Mouse (Mus musculus): ENCODE results near the gene Fam92b.

The Fam92b gene

DNA sequence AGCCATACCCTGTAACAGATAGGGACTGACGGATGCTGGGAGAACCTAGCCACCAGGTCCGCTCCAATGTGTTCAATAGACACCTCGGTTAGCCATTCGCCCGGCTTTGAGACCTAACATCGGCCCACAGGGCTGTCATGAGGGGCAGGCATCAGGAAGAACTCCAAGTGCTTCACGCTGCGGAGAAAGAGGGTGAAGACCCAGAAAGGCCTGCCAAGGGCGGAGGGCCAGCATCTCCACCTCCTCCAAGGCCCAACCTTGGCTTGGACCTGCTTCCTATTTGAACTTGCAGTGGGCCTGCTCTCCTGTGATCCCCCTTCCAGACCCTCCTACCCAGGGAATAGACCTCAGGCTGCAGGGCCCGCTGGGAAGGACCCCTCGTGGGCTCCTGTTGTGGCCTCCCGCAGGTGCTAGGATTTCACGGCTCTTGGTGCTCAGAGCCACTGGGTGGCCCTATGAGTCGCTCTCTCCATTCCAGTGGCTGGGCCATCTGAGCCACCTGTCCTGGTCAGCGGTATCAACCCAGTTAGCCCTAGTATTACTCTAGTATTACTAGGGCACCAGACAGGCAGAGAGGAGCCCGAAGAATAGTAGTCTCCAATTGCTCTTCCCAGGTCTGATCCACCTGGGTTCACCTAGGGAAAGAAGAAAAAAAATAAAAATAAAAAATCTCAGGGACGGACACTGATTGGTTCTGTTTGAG is 13.0 kb upstream of the Fam92b start:
- no peak for DNase-seq (ENCODE audit: low spot score in 2 of 2)

DNA sequence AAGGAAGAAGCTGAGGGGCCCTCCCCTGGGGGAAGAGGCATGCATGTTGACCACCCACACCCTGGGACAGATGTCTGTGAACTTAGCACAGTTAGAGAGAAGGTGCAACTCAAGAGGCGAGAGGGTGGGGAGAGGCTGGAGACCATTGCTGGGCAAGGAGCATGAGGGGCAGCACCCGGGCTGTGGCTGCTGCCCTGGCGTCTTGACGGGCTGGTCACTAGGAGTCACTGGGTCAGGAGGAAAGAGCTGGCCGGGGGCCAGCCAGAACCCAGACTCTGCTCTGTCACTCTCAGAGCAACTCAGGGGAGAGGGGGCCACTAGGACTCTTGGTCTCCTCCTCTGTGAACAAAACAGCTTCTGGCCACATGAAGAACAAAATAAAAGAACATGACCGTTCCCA is 12.2 kb upstream of the Fam92b start:
- no peak for DNase-seq (ENCODE audit: low spot score in 2 of 2)

- no peak for DNase-seq (ENCODE audit: low spot score in 2 of 2)
Measured at GRCm38 (mm10) chr8:120188510-120188909, 11.2 kb upstream of the Fam92b start.

DNA sequence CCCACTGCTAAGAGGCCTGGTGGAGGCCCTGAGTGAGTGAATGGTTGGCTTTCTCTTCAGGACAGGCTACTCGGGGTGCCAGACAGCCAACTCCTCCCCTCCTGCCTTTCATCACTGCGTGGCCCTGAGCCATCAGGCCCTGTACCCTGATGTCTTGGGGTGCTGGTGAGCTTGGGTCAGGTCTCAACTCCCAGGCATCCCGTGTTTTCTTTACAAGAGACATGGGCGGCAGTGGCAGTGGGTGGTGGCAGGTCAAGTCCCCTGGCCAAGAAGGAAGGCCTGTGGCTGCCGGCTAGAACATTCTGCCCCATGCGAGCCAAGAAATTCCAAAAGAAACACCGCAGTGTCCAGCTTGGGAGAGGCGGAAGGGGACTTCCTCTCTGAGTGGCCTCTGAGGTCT is 9.2 kb upstream of the Fam92b start:
- no peak for DNase-seq (ENCODE audit: low spot score in 2 of 2)

DNA sequence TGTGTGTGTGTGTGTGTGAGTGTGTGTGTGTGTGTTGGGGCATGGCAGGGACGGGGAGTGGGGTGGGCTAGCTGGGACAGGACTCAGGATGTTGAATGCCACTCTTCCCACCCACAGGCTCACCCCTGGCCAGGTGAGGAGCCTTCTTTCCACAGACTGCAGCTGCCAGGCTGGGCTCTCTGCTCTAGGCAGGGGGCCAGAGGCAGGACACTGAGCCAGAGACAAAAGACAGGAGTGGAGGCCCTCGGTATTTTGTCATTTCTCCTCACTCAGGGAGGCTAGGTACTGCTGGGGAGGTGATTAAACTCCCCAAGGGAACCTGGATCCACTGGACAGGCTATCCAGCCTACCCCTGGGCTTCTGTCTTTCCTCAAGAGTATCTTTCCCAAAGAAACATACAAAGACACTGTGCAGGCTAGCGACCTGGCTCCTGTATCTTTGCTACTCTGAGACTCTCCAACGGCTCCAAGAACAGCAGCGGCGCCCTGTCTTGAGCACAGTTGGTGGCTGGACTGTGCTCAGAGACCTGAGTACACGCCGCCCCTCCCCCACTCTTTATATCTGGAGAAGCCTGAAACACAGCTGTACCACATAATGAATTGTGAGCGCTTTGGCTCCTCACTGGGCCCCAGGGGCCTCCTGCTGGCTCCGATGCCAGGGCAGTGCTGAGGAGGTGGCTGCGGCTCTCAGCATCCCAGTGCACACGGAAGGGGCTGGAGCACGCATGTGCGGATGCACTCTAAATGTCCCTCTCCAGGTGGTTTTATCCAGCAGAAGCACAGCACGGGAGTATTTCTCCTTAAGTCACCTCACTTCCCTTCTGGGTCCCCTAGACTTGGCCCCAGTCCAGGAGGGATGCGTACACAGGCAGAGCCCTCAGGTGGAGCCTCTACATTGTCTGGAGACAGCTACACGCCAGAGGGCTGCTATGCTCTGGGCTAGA is 7.9 kb upstream of the Fam92b start:
- no peak for DNase-seq (ENCODE audit: low spot score in 2 of 2)

DNA sequence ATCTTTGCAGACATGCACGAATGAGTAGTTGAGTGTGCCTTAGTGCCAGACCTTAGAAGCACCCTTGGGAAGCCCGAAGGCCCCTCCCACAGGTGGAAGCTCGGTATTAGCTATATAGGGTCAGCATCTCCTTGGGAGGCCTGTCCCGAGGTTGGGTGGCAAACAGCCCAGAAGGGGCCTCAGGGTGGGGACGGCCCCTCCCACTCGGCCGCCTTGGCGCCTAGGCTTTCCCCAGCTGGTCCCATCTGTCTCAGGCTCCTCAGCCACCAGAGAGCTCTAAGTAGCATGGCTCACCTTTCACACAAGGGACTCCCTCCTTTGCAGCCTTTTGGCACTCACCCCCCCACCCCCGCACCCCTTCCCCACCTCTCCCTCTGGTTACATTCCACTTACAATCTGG is 7.1 kb upstream of the Fam92b start:
- DNase-seq (ENCODE audit: low spot score in 2 of 2): no peak

DNA sequence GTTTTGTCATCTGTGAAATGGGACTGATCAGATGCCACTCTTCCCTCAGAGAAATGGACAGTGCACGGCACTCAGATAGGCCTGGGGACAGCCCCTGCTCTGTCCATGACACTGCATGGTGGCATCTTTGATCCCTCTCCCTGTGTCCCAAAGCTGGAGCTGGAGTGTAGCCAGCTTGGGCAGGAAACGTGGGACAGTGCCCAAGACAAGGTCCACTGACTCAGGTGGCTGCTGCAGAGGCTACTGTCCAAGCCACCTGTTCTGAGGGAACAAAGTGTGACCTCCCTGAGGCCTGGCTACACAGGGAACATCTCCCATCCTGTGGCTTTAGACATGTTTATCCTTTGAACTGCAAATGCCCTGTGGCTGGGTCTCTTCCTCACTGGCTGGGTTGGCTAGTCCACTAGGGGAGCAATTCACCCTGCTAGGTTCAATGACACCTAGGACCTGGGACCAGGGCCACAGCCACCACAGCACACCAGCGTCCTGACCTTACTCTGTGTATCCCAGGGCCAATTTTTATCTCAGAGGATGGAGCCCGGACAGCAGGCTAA is 4.7 kb upstream of the Fam92b start:
- DNase-seq (ENCODE audit: low spot score in 2 of 2): no peak

DNA sequence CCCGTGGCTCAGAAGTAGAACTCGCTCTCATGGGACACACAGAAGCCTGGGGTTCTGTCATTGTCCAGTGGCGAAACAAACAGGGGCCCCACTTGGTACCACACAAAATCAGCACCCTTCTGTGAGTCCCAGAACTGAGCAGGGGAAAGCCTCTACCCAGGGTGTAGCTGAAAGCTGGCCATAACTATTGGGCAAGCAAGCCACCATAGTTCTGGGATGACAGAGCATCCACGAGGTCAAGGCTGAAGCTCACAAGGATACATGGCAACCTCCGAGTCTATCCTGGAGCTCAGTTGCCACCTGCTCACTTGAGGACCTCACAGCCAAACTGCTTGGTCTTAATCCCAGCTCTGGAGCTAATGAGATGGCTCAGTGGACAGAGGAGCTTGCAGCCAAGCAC is 4.0 kb upstream of the Fam92b start:
- no peak for DNase-seq (ENCODE audit: low spot score in 2 of 2)

DNA sequence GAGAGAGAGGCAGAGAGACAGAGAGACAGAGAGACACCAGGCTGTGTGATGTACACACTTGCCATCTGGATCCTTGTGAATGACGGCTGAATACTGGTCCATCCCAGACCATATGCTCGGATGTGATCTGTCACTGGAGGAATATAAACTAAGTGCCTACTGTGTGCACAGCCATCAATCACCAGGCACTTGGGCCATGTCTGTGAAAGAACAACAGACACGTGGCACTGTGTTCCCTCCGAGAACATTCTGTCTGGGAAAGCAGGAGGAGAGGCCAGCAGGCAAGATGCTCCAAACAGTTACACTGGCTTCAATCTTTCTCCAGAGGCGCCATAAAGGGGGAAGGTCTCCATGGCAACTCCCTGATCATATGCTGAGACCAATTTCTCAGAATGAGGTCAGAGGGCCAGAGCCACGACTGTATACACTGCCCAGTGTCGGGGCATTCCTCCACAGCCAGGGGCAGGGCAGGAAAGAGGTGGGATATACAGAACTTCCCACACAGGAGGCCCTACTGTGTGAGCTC is 3.2 kb upstream of the Fam92b start:
- no peak for DNase-seq (ENCODE audit: low spot score in 2 of 2)

GRCm38 (mm10) chr8:120179027-120179431 is 1.8 kb upstream of the Fam92b start:
- DNase-seq (ENCODE audit: low spot score in 2 of 2): peak; percentile 70 to 81

DNA sequence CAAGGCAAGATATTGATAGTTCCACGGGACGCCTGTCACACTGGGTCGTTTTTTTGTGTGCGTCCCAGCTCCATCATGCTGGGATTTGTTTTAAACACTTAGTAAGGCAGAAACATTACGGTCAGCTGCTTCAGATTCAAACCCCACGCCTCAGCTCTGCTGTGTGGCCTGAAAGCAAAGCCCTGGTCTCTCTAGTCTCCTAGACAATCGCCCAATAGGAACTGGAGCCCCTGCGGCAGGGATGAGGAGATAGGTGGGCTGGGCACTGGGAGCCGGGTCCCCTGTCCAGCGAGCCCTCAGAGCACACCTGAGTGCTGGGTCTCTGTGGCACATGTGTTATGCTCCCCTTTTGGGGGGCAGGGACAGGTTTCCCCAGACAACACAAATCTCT is 853 bp upstream of the Fam92b start:
- DNase-seq (ENCODE audit: low spot score in 2 of 2): no peak

DNA sequence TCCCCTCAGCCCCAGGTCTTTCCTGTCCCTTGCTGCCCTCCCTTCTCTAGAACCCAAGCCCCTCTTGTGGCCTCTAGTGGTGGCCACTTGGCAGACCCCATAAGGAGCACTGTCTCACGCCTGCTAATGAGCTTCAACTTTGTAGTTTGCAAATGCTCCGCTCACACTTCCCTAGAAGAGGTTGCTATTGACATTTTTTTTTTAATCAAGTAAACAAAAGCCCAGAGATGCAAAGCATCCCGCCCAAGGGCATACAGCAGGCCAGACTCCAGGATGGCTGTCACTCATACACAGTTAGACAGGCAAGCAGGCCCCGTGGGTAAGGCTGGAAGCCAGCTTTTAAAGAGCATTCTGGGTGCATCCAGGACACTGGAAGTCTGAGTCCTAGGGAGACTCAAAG is 661 bp downstream of the Fam92b start:
- no peak for DNase-seq (ENCODE audit: low spot score in 2 of 2)

GRCm38 (mm10) chr8:120174606-120175005 is 2.7 kb downstream of the Fam92b start:
- DNase-seq (ENCODE audit: low spot score in 2 of 2): no peak

- DNase-seq (ENCODE audit: low spot score in 2 of 2): no peak
Measured at GRCm38 (mm10) chr8:120173195-120173594, 4.1 kb downstream of the Fam92b start.

DNA sequence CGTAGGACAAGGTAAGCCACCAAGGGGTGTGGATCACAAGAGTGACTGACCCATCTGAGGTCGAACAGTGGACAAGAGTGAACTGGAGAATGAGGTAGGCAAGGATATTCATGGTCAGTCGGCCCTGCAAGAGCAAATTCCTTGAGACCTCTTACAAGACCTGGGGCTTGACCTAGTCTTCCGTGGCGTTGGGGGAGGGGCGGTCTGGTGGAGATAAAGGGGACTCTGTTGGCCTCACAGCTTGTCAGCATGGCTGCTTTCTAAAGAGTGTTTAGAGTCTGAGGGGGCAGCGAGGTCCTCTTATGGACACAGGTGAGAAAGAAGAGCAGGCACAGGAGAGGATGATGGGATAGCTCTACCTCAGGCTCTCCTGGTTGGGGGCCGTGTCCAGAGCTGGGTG is 8.1 kb downstream of the Fam92b start:
- DNase-seq (ENCODE audit: low spot score in 2 of 2): no peak

- DNase-seq (ENCODE audit: low spot score in 2 of 2): no peak
Measured at GRCm38 (mm10) chr8:120167821-120168220, 9.4 kb downstream of the Fam92b start.

DNA sequence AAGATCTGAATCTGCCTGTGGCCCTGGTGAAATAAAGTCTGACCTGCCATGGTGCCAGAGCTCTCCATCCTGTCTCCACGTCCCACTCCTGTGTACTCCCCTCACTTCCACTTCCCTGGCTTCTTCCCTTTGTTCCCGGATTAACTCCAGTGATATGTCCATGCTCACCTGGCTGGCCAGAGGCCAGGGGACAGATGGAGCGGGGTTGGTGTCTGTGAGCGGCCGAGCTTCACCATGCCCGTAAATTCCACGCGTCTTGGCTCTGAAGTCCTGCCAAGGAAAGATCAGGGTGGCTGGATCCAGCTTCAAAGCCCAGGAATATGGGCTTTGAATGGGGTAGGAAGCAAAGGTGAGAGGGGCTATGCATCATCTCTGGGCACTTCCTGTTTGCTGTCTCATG is 10.1 kb downstream of the Fam92b start:
- no peak for DNase-seq (ENCODE audit: low spot score in 2 of 2)

DNA sequence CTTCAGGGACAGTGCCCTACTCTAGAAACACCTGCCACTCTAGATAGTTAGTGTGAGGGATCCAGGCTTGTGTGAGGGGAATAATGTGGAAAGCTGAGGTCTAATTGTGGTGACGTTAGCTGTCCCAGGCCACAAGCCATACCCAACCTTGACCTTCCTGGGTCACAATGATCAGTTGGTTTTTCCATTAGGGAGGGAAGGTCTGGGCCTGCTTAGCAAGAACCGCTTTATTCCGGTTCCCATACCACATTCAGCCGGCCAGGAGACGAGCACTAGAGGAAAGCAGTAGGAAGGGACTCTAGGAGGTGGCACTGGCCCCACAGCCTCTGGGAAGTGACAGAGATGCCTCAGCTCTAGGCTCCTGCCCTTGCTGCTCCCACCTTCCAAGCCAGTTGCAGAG is 13.2 kb downstream of the Fam92b start:
- no peak for DNase-seq (ENCODE audit: low spot score in 2 of 2)

GRCm38 (mm10) chr8:120163376-120163775 is 13.9 kb downstream of the Fam92b start:
- DNase-seq (ENCODE audit: low spot score in 2 of 2): no peak

GRCm38 (mm10) chr8:120162404-120162752 is 14.9 kb downstream of the Fam92b start:
- no peak for DNase-seq (ENCODE audit: low spot score in 2 of 2)

DNA sequence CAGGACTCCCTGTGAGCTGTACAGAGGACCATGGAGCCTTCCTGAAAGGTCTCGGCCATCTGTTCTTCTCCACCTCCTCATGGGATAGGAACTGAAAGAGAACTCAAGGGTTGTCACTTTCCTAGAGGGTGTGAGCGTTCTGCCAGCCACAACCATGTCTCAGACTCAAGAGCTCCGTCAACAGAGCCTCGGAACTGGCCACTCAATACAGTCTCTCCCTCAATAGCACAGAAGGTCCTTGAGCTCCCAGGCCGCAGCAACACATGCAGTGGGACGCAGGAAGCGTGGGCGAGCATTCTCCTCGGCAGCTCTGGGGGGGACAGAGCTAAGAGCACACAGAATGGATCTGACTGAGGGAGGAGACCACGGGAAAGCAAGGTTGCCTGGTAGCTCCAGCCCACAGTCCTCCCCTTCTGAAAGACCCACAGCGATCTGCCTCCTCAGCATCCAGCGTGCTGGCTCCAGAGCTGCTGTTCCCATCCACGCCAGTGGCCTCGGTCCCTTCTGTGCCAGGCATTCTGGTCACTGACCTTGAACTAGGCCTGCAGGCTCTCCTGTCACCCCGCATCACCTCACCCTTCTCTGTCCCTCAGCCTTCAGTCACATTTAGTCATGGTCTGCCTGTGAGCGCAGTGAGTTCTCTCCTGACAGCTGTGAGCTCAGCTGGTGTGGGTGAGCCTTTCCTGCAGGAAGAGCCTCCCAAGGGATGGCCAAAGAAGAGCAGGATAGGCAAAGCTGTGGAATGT is 15.4 kb downstream of the Fam92b start:
- no peak for DNase-seq (ENCODE audit: low spot score in 2 of 2)

DNA sequence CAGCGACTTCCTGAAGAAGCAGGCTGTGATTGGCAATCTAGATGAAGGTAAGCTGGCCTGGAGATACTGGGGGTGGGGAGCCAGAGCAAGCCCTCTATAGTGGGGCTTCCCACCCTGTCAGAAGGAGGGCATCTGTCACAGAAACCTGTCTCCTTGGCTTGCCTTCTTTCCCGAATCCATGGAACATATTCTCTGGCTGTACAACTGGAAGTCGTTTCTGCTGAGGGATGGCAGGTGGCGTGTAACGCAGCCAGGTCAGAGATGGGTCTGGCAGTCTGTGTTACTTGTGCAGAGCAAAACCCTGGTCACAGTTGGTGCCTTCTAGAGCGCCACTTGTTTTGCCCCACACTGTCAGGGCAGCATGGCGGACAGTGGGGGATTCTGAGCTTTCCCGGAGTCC is 16.9 kb downstream of the Fam92b start:
- no peak for DNase-seq (ENCODE audit: low spot score in 2 of 2)

All from natural killer cell, adult 2 months (primary cell).